9 mouse cellular contexts compared by ENCODE assay signal in genomic region chr9:18385782-18386181, GRCm38 (mm10). TPM values are rescaled to one million over a fixed set of nuclear protein-coding genes. Genes with fewer than 3 reads are reported as not detected.
DNase-seq lines count a peak whose midpoint lies in the region; ATAC-seq lines count a peak whose summit lies in the region.
"Had no signal": no experiment of that assay in that cellular context is flagged by ENCODE, and none has a peak within 500 bp of the region (broad histone marks: within the 10 kb centered on the region; RNA-seq: fewer than 3 reads in every experiment).

No protein-coding gene starts in this region.

- H3K4me2 ChIP-seq in heart, embryonic 14.5 days (ENCODE audit: low read length), result peak overlapping the region; percentile 53
- H3K4me2 ChIP-seq in limb, embryonic 13.5 days (replicated peaks), result peak overlapping the region; percentile 25; the same call in 1 of the 2 replicates
- no peak overlapping the region for H3K4me2 ChIP-seq in forebrain, embryonic 13.5 days
- H3K4me2 ChIP-seq in liver, embryonic 12.5 days, result no peak overlapping the region

- no peak for ATAC-seq in heart, embryonic 14.5 days (ENCODE audit: insufficient number of reproducible peaks, insufficient read depth, low FRiP score, low read depth)
- ATAC-seq in limb, embryonic 13.5 days (ENCODE audit: low FRiP score, low read depth), result no peak
- ATAC-seq in forebrain, embryonic 13.5 days, result no peak
- ATAC-seq in liver, embryonic 12.5 days, result no peak

- H3K4me1 ChIP-seq in brown adipose tissue, adult 24 weeks (ENCODE audit: control insufficient read depth, insufficient read depth, insufficient read length, low read length), result no peaks in the 10 kb centered on the region
- peaks cover 0 to 3% of the 10 kb centered on the region in 2 experiments; a peak in 1 of 4 replicates for H3K4me1 ChIP-seq in heart, embryonic 14.5 days (ENCODE audit: control insufficient read depth in 2 of 2, insufficient read depth in 2 of 2, low read length in 2 of 2)
- H3K4me1 ChIP-seq in limb, embryonic 13.5 days, result no peaks in the 10 kb centered on the region
- no peaks in the 10 kb centered on the region for H3K4me1 ChIP-seq in forebrain, embryonic 13.5 days
- no peaks in the 10 kb centered on the region for H3K4me1 ChIP-seq in liver, embryonic 12.5 days

- no peaks in the 10 kb centered on the region for H3K27me3 ChIP-seq in heart, embryonic 14.5 days (ENCODE audit: control insufficient read depth, insufficient read depth, low read length)
- H3K27me3 ChIP-seq in limb, embryonic 13.5 days, result no peaks in the 10 kb centered on the region
- no peaks in the 10 kb centered on the region for H3K27me3 ChIP-seq in forebrain, embryonic 13.5 days
- H3K27me3 ChIP-seq in liver, embryonic 12.5 days (replicated peaks), result no peaks in the 10 kb centered on the region

- H3K27ac ChIP-seq in brown adipose tissue, adult 24 weeks (replicated peaks; ENCODE audit: low read depth, low read length), result peak overlapping the region; percentile 47
- no peak overlapping the region for H3K27ac ChIP-seq in heart, embryonic 14.5 days (replicated peaks in 1 of 2; ENCODE audit: control insufficient read depth in 1 of 2, insufficient read depth in 1 of 2, low read depth in 2 of 2, low read length in 2 of 2)
- no peak overlapping the region for H3K27ac ChIP-seq in limb, embryonic 13.5 days
- H3K27ac ChIP-seq in forebrain, embryonic 13.5 days, result no peak overlapping the region
- no peak overlapping the region for H3K27ac ChIP-seq in liver, embryonic 12.5 days

- H3K4me3 ChIP-seq in brown adipose tissue, adult 24 weeks (ENCODE audit: insufficient read depth, low read depth, low read length), result peak overlapping the region; percentile 54
- H3K4me3 ChIP-seq in heart, embryonic 14.5 days (ENCODE audit: control insufficient read depth in 1 of 2, insufficient read depth in 1 of 2, low read depth in 1 of 2, low read length in 2 of 2), result peak overlapping the region; percentile 18 to 35; a peak in 3 of 4 replicates
- H3K4me3 ChIP-seq in limb, embryonic 13.5 days, result no peak overlapping the region
- no peak overlapping the region for H3K4me3 ChIP-seq in forebrain, embryonic 13.5 days
- no peak overlapping the region for H3K4me3 ChIP-seq in liver, embryonic 12.5 days

- H3K9me3 ChIP-seq in heart, embryonic 14.5 days (ENCODE audit: control insufficient read depth, low read length), result no peaks in the 10 kb centered on the region
- H3K9me3 ChIP-seq in limb, embryonic 13.5 days, result no peaks in the 10 kb centered on the region
- no peaks in the 10 kb centered on the region for H3K9me3 ChIP-seq in forebrain, embryonic 13.5 days (replicated peaks)
- no peaks in the 10 kb centered on the region for H3K9me3 ChIP-seq in liver, embryonic 12.5 days (replicated peaks)

- DNase-seq in adrenal gland, postnatal 10 days, result peak; percentile 5
- DNase-seq in adrenal gland, postnatal 25 days, result no peak
- no peak for DNase-seq in layer of hippocampus, adult 18-20 months (ENCODE audit: low spot score in 2 of 2)

- peak overlapping the region; percentile 50 for H3K9ac ChIP-seq in heart, embryonic 14.5 days (ENCODE audit: low read length)
- no peak overlapping the region for H3K9ac ChIP-seq in limb, embryonic 13.5 days
- no peak overlapping the region for H3K9ac ChIP-seq in forebrain, embryonic 13.5 days
- no peak overlapping the region for H3K9ac ChIP-seq in liver, embryonic 12.5 days

- 12% methylated on average over 6 of the region's 6 CpGs for WGBS in heart, embryonic 14.5 days
- WGBS in limb, embryonic 13.5 days, result 30% methylated on average over 6 of the region's 6 CpGs
- 43% methylated on average over 6 of the region's 6 CpGs for WGBS in forebrain, embryonic 13.5 days
- WGBS in liver, embryonic 12.5 days (ENCODE audit: insufficient replicate concordance), result 28% methylated on average over 6 of the region's 6 CpGs

- H3K36me3 ChIP-seq in heart, embryonic 14.5 days (ENCODE audit: control insufficient read depth, insufficient read depth, low read length), result no peaks in the 10 kb centered on the region
- no peaks in the 10 kb centered on the region for H3K36me3 ChIP-seq in limb, embryonic 13.5 days
- no peaks in the 10 kb centered on the region for H3K36me3 ChIP-seq in forebrain, embryonic 13.5 days (ENCODE audit: poor library complexity, severe bottlenecking)
- H3K36me3 ChIP-seq in liver, embryonic 12.5 days, result no peaks in the 10 kb centered on the region

RNA-seq across cellular contexts. Expression of gene Naalad2, which starts 17.0 kb away (rescaled TPM):
- total RNA-seq in adrenal gland, postnatal 10 days (2021), result 1 to 10 TPM; 7.8 to 9.3 TPM
- total RNA-seq in adrenal gland, postnatal 25 days (2021), result 2.7 and 4.2 TPM in 2 replicates
- polyA plus RNA-seq in brown adipose tissue, adult 24 weeks (2012; ENCODE audit: insufficient read depth, insufficient read length, missing spikeins), result 3.8 and 5.0 TPM in 2 replicates
- 4.5 and 5.3 TPM in 2 replicates for polyA plus RNA-seq in heart, embryonic 14.5 days (2014; fragmentation: Nextera tagmentation; extraction: Ambion mirVana)
- 3.2 and 3.9 TPM in 2 replicates for polyA plus RNA-seq in limb, embryonic 13.5 days (2015; fragmentation: Nextera tagmentation; extraction: Ambion mirVana)
- total RNA-seq in layer of hippocampus, adult 18-20 months (2021), result under 1 TPM; 0.33 to 0.89 TPM
- polyA plus RNA-seq in forebrain, embryonic 13.5 days (2015; fragmentation: Nextera tagmentation; extraction: Ambion mirVana), result 0.89 and 1.7 TPM in 2 replicates
- polyA plus RNA-seq in liver, embryonic 12.5 days (2016; fragmentation: Nextera tagmentation; extraction: Ambion mirVana), result 0.50 and 0.78 TPM in 2 replicates

RNA-seq across cellular contexts. Expression of gene Ubtfl1, which starts 18.4 kb away (rescaled TPM):
- total RNA-seq in adrenal gland, postnatal 10 days (2021), result not detected
- total RNA-seq in adrenal gland, postnatal 25 days (2021), result not detected in 2 replicates
- polyA plus RNA-seq in brown adipose tissue, adult 24 weeks (2012; ENCODE audit: insufficient read depth, insufficient read length, missing spikeins), result not detected in 2 replicates
- polyA plus RNA-seq in heart, embryonic 14.5 days (2014; fragmentation: Nextera tagmentation; extraction: Ambion mirVana), result not detected in 2 replicates
- polyA plus RNA-seq in limb, embryonic 13.5 days (2015; fragmentation: Nextera tagmentation; extraction: Ambion mirVana), result not detected in 2 replicates
- total RNA-seq in layer of hippocampus, adult 18-20 months (2021), result not detected
- not detected in 2 replicates for polyA plus RNA-seq in forebrain, embryonic 13.5 days (2015; fragmentation: Nextera tagmentation; extraction: Ambion mirVana)
- not detected in 2 replicates for polyA plus RNA-seq in liver, embryonic 12.5 days (2016; fragmentation: Nextera tagmentation; extraction: Ambion mirVana)
- polyA plus RNA-seq: large intestine, adult 2 months had no signal

RNA-seq across cellular contexts. Expression of gene Mbd3l2, which starts 44.7 kb away (rescaled TPM):
- total RNA-seq in adrenal gland, postnatal 10 days (2021), result not detected
- total RNA-seq in adrenal gland, postnatal 25 days (2021), result not detected in 2 replicates
- polyA plus RNA-seq in brown adipose tissue, adult 24 weeks (2012; ENCODE audit: insufficient read depth, insufficient read length, missing spikeins), result not detected in 2 replicates
- polyA plus RNA-seq in heart, embryonic 14.5 days (2014; fragmentation: Nextera tagmentation; extraction: Ambion mirVana), result not detected in 2 replicates
- polyA plus RNA-seq in limb, embryonic 13.5 days (2015; fragmentation: Nextera tagmentation; extraction: Ambion mirVana), result not detected in 2 replicates
- total RNA-seq in layer of hippocampus, adult 18-20 months (2021), result not detected
- 0.08 and 0.21 TPM in 2 replicates for polyA plus RNA-seq in forebrain, embryonic 13.5 days (2015; fragmentation: Nextera tagmentation; extraction: Ambion mirVana)
- polyA plus RNA-seq in liver, embryonic 12.5 days (2016; fragmentation: Nextera tagmentation; extraction: Ambion mirVana), result not detected in 2 replicates
- polyA plus RNA-seq: large intestine, adult 2 months had no signal

Comparison
In these comparisons a context has a peak if more than half of its experiments do, and no peak if none do; other contexts are left out.
1. H3K4me3 ChIP-seq: peak in brown adipose tissue, adult 24 weeks (single experiment) and heart, embryonic 14.5 days (2 of 2); none in limb, embryonic 13.5 days (single experiment), forebrain, embryonic 13.5 days (single experiment) and liver, embryonic 12.5 days (single experiment).
2. H3K4me2 ChIP-seq: peak in heart, embryonic 14.5 days (single experiment) and limb, embryonic 13.5 days (single experiment); none in forebrain, embryonic 13.5 days (single experiment) and liver, embryonic 12.5 days (single experiment).